Mouse (Mus musculus): Measurements from ENCODE around the gene Cabp1. TPM values are rescaled to one million over a fixed set of nuclear protein-coding genes. Genes with fewer than 3 reads are reported as not detected.
A peak's percentile ranks its signal among the peaks of the same experiment; 100 is the strongest.

Cabp1 gene
- polyA plus RNA-seq, 1 experiment, result 8.1 TPM

DNA sequence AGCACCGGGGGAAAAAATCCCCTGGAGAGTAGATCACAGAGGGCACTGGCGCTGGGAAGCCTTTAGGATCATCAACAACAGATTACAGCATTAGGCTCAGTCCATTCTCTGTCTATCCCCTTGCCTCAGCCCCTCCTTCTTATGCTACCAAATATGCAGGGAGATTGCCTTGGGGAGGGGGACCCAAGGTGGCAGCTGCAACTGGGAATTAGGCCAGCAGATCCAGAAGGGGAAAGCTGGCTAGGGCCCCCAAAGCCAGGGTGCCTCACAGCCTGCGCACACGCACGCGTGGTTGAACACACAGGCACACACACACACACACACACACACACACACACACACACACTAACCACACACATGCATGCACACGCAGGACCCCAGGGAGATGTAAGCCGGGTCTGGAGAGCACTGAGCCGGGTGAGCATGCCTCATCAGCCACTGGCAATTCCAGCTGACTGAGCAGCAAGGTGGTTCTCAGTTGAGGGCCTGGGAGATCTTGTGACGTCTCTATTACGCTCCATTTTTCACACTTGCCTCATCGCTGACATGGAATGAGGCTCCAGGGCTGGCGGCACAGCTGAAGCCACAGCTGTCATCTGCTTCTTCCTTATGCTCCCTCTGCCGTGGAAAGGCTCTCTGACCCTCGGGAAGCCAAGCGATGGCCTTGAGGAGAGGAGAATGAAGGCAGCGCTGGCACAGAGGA, 7.7 kb downstream of the Cabp1 start:
- no peaks in the 10 kb centered on the region for H3K36me3 ChIP-seq (ENCODE audit: control insufficient read depth, insufficient read depth, low read length, poor library complexity, severe bottlenecking)
- H3K9ac ChIP-seq (ENCODE audit: low read depth, poor library complexity, severe bottlenecking), result peak overlapping the region; percentile 68
- H3K9me3 ChIP-seq (replicated peaks; ENCODE audit: control insufficient read depth, insufficient read depth, low read length, poor library complexity, severe bottlenecking), result no peaks in the 10 kb centered on the region
- no peaks in the 10 kb centered on the region for H3K4me1 ChIP-seq (ENCODE audit: control insufficient read depth, insufficient read depth, low read length)
- TF ChIP-seq CTCF (IDR thresholded peaks at IDR 0.05; ENCODE audit: low read depth, low read length) (no peak), EP300 (IDR thresholded peaks at IDR 0.05; ENCODE audit: insufficient read depth, low read depth, low read length) (no peak), POLR2A (IDR thresholded peaks at IDR 0.05; ENCODE audit: insufficient read depth, low read length) (no peak)
- H3K4me3 ChIP-seq (ENCODE audit: low read depth, low read length), result peak overlapping the region; percentile 40
- H3K27ac ChIP-seq (ENCODE audit: insufficient read depth, low read length), result peak overlapping the region; percentile 19; the same call in 1 of the 2 replicates
- H3K27me3 ChIP-seq (ENCODE audit: control insufficient read depth, insufficient read depth, low read length, poor library complexity, severe bottlenecking), result no peaks in the 10 kb centered on the region

- Histone ChIP-seq H3K4me3 (ENCODE audit: low read depth, low read length) (no peak overlapping the region), H3K9ac (ENCODE audit: low read depth, poor library complexity, severe bottlenecking) (peak overlapping the region; percentile 22; the same call in 1 of the 2 replicates), H3K4me1 (ENCODE audit: control insufficient read depth, insufficient read depth, low read length) (no peaks in the 10 kb centered on the region)
Observed at GRCm38 (mm10) chr5:115184726-115185125, 9.5 kb downstream of the Cabp1 start.

GRCm38 (mm10) chr5:115183482-115183881, 10.7 kb downstream of the Cabp1 start:
- TF ChIP-seq POLR2A (IDR thresholded peaks at IDR 0.05; ENCODE audit: insufficient read depth, low read length) (no peak), CTCF (IDR thresholded peaks at IDR 0.05; ENCODE audit: low read depth, low read length) (no peak), EP300 (IDR thresholded peaks at IDR 0.05; ENCODE audit: insufficient read depth, low read depth, low read length) (no peak)
- Histone ChIP-seq H3K9me3 (replicated peaks; ENCODE audit: control insufficient read depth, insufficient read depth, low read length, poor library complexity, severe bottlenecking) (no peaks in the 10 kb centered on the region), H3K4me3 (ENCODE audit: low read depth, low read length) (no peak overlapping the region), H3K27ac (ENCODE audit: insufficient read depth, low read length) (no peak overlapping the region), H3K4me1 (ENCODE audit: control insufficient read depth, insufficient read depth, low read length) (no peaks in the 10 kb centered on the region), H3K36me3 (ENCODE audit: control insufficient read depth, insufficient read depth, low read length, poor library complexity, severe bottlenecking) (no peaks in the 10 kb centered on the region), H3K9ac (ENCODE audit: low read depth, poor library complexity, severe bottlenecking) (no peak overlapping the region), H3K27me3 (ENCODE audit: control insufficient read depth, insufficient read depth, low read length, poor library complexity, severe bottlenecking) (no peaks in the 10 kb centered on the region)

More at GRCm38 (mm10) chr5:115184726-115185125, 9.5 kb downstream of the Cabp1 start:
- no peak overlapping the region for H3K27ac ChIP-seq (ENCODE audit: insufficient read depth, low read length)
- H3K27me3 ChIP-seq (ENCODE audit: control insufficient read depth, insufficient read depth, low read length, poor library complexity, severe bottlenecking), result no peaks in the 10 kb centered on the region
- no peaks in the 10 kb centered on the region for H3K36me3 ChIP-seq (ENCODE audit: control insufficient read depth, insufficient read depth, low read length, poor library complexity, severe bottlenecking)
- TF ChIP-seq POLR2A (IDR thresholded peaks at IDR 0.05; ENCODE audit: insufficient read depth, low read length) (no peak), EP300 (IDR thresholded peaks at IDR 0.05; ENCODE audit: insufficient read depth, low read depth, low read length) (no peak), CTCF (IDR thresholded peaks at IDR 0.05; ENCODE audit: low read depth, low read length) (no peak)
- H3K9me3 ChIP-seq (replicated peaks; ENCODE audit: control insufficient read depth, insufficient read depth, low read length, poor library complexity, severe bottlenecking), result no peaks in the 10 kb centered on the region

DNA sequence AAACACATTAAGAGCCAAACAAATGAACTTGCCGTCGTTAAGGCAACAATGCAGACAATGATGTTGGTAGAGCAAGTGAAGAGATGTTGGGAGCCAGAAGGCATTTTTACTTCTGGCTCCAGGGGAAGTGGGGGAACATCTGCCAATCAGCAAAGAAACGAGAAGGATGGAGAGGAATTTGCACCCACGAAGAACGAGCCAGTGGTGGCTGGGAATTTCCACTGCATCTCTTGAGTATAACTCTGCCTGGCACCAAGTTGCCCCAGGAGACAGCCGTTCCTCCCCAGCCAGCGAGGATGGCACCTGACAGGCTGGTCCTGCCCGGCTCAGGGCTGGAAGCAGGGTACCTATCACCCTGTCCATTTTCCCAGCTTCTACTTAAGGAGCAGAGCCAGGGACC, 11.3 kb downstream of the Cabp1 start:
- Histone ChIP-seq H3K9ac (ENCODE audit: low read depth, poor library complexity, severe bottlenecking) (no peak overlapping the region), H3K27ac (ENCODE audit: insufficient read depth, low read length) (no peak overlapping the region), H3K4me1 (ENCODE audit: control insufficient read depth, insufficient read depth, low read length) (no peaks in the 10 kb centered on the region), H3K9me3 (replicated peaks; ENCODE audit: control insufficient read depth, insufficient read depth, low read length, poor library complexity, severe bottlenecking) (no peaks in the 10 kb centered on the region), H3K27me3 (ENCODE audit: control insufficient read depth, insufficient read depth, low read length, poor library complexity, severe bottlenecking) (no peaks in the 10 kb centered on the region), H3K36me3 (ENCODE audit: control insufficient read depth, insufficient read depth, low read length, poor library complexity, severe bottlenecking) (no peaks in the 10 kb centered on the region), H3K4me3 (ENCODE audit: low read depth, low read length) (no peak overlapping the region)
- TF ChIP-seq EP300 (IDR thresholded peaks at IDR 0.05; ENCODE audit: insufficient read depth, low read depth, low read length) (no peak), CTCF (IDR thresholded peaks at IDR 0.05; ENCODE audit: low read depth, low read length) (no peak), POLR2A (IDR thresholded peaks at IDR 0.05; ENCODE audit: insufficient read depth, low read length) (no peak)

DNA sequence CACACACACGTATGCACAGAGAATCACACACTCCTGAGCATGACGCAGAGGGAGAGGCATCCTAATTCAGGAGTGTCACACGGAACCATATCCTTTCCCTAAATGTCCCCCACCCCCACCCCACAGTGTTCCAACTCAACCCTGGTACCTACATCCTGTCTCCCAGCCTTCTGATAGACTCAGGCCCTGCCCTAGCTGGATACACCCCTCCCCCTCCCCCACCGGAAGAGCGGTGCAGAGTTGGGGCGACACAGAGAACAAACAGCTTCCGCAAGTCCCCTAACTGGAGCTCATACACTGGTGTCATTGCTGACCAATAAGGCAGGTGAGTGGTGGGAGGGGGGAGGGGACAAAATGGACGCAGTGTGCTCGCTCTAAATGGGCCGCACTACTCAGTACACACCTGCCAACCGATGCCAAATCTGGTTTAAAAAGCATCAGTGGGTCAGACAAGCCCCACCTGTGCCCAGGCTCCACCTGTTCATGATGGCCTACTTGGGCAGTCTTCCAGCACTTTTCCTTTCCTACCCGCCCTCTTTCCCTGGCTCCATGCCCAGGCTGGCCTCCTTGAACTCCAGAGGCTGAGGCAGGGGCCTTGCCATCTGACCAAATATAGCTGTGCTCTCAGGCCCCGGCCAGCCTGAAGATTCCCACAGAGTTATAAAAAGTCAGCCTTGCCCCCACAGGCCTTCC, 12.8 kb downstream of the Cabp1 start:
- TF ChIP-seq EP300 (IDR thresholded peaks at IDR 0.05; ENCODE audit: insufficient read depth, low read depth, low read length), result no peak

DNA sequence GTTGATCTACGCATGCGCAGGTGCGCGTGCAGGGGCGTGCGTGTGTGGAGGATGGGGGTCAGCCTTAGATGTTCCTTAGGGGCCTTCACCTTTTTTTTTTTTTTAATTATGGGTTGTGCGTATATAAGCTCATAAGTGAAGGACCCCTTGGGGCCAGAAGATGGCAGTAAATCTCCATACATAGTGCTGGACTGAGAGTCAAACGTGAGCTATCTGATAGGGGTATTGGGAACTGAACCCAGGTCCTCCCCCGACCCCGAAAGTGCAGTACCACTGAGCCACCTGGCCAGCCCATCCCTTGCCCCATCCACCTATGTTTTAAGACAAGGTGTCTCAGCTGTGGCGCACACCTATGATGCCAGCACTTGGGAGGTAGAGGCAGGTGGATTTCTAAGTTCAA, 14.6 kb downstream of the Cabp1 start:
- H3K27me3 ChIP-seq (ENCODE audit: control insufficient read depth, insufficient read depth, low read length, poor library complexity, severe bottlenecking), result no peaks in the 10 kb centered on the region
- no peak overlapping the region for H3K9ac ChIP-seq (ENCODE audit: low read depth, poor library complexity, severe bottlenecking)
- H3K4me3 ChIP-seq (ENCODE audit: low read depth, low read length), result no peak overlapping the region
- no peaks in the 10 kb centered on the region for H3K4me1 ChIP-seq (ENCODE audit: control insufficient read depth, insufficient read depth, low read length)
- no peaks in the 10 kb centered on the region for H3K36me3 ChIP-seq (ENCODE audit: control insufficient read depth, insufficient read depth, low read length, poor library complexity, severe bottlenecking)
- no peaks in the 10 kb centered on the region for H3K9me3 ChIP-seq (replicated peaks; ENCODE audit: control insufficient read depth, insufficient read depth, low read length, poor library complexity, severe bottlenecking)
- no peak for TF ChIP-seq POLR2A (IDR thresholded peaks at IDR 0.05; ENCODE audit: insufficient read depth, low read length)
- no peak for TF ChIP-seq CTCF (IDR thresholded peaks at IDR 0.05; ENCODE audit: low read depth, low read length)
- TF ChIP-seq EP300 (IDR thresholded peaks at IDR 0.05; ENCODE audit: insufficient read depth, low read depth, low read length), result no peak
- H3K27ac ChIP-seq (ENCODE audit: insufficient read depth, low read length), result no peak overlapping the region

More for the DNA sequence above, 12.8 kb downstream of the Cabp1 start:
- no peaks in the 10 kb centered on the region for H3K4me1 ChIP-seq (ENCODE audit: control insufficient read depth, insufficient read depth, low read length)
- H3K4me3 ChIP-seq (ENCODE audit: low read depth, low read length), result peak overlapping the region; percentile 46
- H3K36me3 ChIP-seq (ENCODE audit: control insufficient read depth, insufficient read depth, low read length, poor library complexity, severe bottlenecking), result no peaks in the 10 kb centered on the region
- H3K27me3 ChIP-seq (ENCODE audit: control insufficient read depth, insufficient read depth, low read length, poor library complexity, severe bottlenecking), result no peaks in the 10 kb centered on the region
- H3K27ac ChIP-seq (ENCODE audit: insufficient read depth, low read length), result no peak overlapping the region
- no peaks in the 10 kb centered on the region for H3K9me3 ChIP-seq (replicated peaks; ENCODE audit: control insufficient read depth, insufficient read depth, low read length, poor library complexity, severe bottlenecking)
- no peak overlapping the region for H3K9ac ChIP-seq (ENCODE audit: low read depth, poor library complexity, severe bottlenecking)
